Mouse (Mus musculus) kidney, embryonic 15.5 days (tissue): Measurements from ENCODE around the gene Abcc12. TPM values are rescaled to one million over a fixed set of nuclear protein-coding genes. Genes with fewer than 3 reads are reported as not detected.
A peak's percentile ranks its signal among the peaks of the same experiment; 100 is the strongest.

Source experiments
- ATAC-seq: fragments of 200-750 bp; cut with Nextera tagmentation; replicated peaks from 2 replicates; pipeline ENCODE4 v1.8.0; 2017; ENCODE audit warnings: moderate TSS enrichment; ENCODE audit not compliant: low FRiP score
- H3K27ac ChIP-seq: fragments of 300-500 bp; sonication (generic); 2 replicates; pipeline ENCODE4 v1.5.1; 2015; ENCODE audit warnings: mild to moderate bottlenecking, inconsistent platforms
- H3K27me3 ChIP-seq: fragments of 300-500 bp; sonication (generic); 2 replicates; pipeline ENCODE4 v1.6.1; 2015; ENCODE audit warnings: inconsistent platforms
- H3K36me3 ChIP-seq: fragments of 300-500 bp; sonication (generic); 2 replicates; pipeline ENCODE4 v1.6.1; 2015; ENCODE audit warnings: inconsistent platforms
- H3K4me1 ChIP-seq: fragments of 300-500 bp; sonication (generic); 2 replicates; pipeline ENCODE4 v1.6.1; 2015; ENCODE audit warnings: inconsistent platforms
- H3K4me2 ChIP-seq: fragments of 300-500 bp; sonication (generic); 2 replicates; pipeline ENCODE4 v1.6.1; 2015; ENCODE audit warnings: moderate library complexity, mild to moderate bottlenecking, inconsistent platforms
- H3K4me3 ChIP-seq: fragments of 300-500 bp; sonication (generic); replicated peaks from 2 replicates; pipeline ENCODE4 v1.5.1; 2015; ENCODE audit warnings: mild to moderate bottlenecking, inconsistent platforms
- H3K9ac ChIP-seq: fragments of 300-500 bp; sonication (generic); 2 replicates; pipeline ENCODE4 v1.6.1; 2015; ENCODE audit warnings: mild to moderate bottlenecking, inconsistent platforms
- H3K9me3 ChIP-seq: fragments of 300-500 bp; sonication (generic); replicated peaks from 2 replicates; pipeline ENCODE4 v1.6.1; 2016; ENCODE audit warnings: inconsistent platforms
- WGBS: fragments of 180-500 bp; shearing (Covaris S2); methylation state at CpG from one replicate; pipeline ENCODE4 v1.1.7; 2015; ENCODE audit warnings: mixed read lengths; 5-methylcytosine and 5-hydroxymethylcytosine counted together
- polyA plus RNA-seq: library from polyadenylated mRNA; unstranded; fragments of >200 nt; fragmentation: Nextera tagmentation; extraction: Ambion mirVana; gene quantifications from 2 replicates; pipeline ENCODE4 v1.2.1, GENCODE M21; 2015

Gene Abcc12
- polyA plus RNA-seq, 1 experiment from 2014 or later = 0.14 TPM

- no peaks in the 10 kb centered on the region for H3K27me3 ChIP-seq
- H3K27ac ChIP-seq = no peak overlapping the region
- no peak for ATAC-seq
- H3K9ac ChIP-seq = no peak overlapping the region
- no peaks in the 10 kb centered on the region for H3K9me3 ChIP-seq
- no peaks in the 10 kb centered on the region for H3K36me3 ChIP-seq
- no peak overlapping the region for H3K4me3 ChIP-seq
- no peaks in the 10 kb centered on the region for H3K4me1 ChIP-seq
- H3K4me2 ChIP-seq = no peak overlapping the region
Measured at GRCm38 (mm10) chr8:86484244-86484643, 96.2 kb downstream of the Abcc12 start.

DNA sequence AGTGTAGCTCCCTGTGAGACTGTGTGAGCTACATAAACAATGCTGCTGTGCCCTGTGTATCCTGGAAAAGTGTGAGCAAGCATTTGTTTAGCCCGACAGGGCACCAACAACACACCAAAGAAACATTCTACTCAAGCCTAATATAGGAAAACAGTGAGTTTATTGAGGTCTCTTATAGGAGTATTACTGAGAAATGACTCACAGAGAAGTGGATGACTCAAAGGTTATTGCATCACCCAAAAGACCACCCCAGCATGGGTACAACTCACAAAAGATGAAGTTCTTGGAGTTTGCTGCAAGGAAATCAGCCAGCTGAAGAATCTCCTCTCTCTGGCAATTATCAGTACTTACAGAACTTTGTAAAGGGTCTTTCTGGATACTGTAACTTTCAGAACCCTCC lies 98.4 kb downstream of the Abcc12 start:
- Histone ChIP-seq H3K36me3 (no peaks in the 10 kb centered on the region), H3K4me3 (no peak overlapping the region), H3K9me3 (no peaks in the 10 kb centered on the region), H3K9ac (no peak overlapping the region), H3K4me1 (no peaks in the 10 kb centered on the region), H3K27ac (no peak overlapping the region), H3K27me3 (no peaks in the 10 kb centered on the region), H3K4me2 (no peak overlapping the region)
- WGBS = 86% methylated on average over 1 of the region's 1 CpGs
- ATAC-seq = no peak

- Histone ChIP-seq H3K36me3 (no peaks in the 10 kb centered on the region), H3K9me3 (no peaks in the 10 kb centered on the region), H3K27me3 (no peaks in the 10 kb centered on the region), H3K4me3 (no peak overlapping the region), H3K27ac (no peak overlapping the region), H3K4me1 (peaks cover 4% of the 10 kb centered on the region; the same call in 1 of the 2 replicates), H3K9ac (no peak overlapping the region), H3K4me2 (no peak overlapping the region)
- WGBS = 42% methylated on average over 9 of the region's 9 CpGs
- peak; percentile 58 for ATAC-seq
Measured at GRCm38 (mm10) chr8:86475711-86476438, 104.6 kb downstream of the Abcc12 start.

GRCm38 (mm10) chr8:86474461-86474860 lies 106.0 kb downstream of the Abcc12 start:
- Histone ChIP-seq H3K36me3 (no peaks in the 10 kb centered on the region), H3K27ac (no peak overlapping the region), H3K9ac (no peak overlapping the region), H3K4me1 (peaks cover 4% of the 10 kb centered on the region; the same call in 1 of the 2 replicates), H3K4me3 (no peak overlapping the region), H3K9me3 (no peaks in the 10 kb centered on the region), H3K4me2 (no peak overlapping the region), H3K27me3 (no peaks in the 10 kb centered on the region)
- WGBS = 88% methylated on average over 4 of the region's 4 CpGs
- ATAC-seq = no peak

- Histone ChIP-seq H3K4me3 (no peak overlapping the region), H3K27ac (no peak overlapping the region), H3K27me3 (no peaks in the 10 kb centered on the region), H3K4me2 (no peak overlapping the region), H3K9ac (no peak overlapping the region), H3K9me3 (no peaks in the 10 kb centered on the region), H3K4me1 (peaks cover 4% of the 10 kb centered on the region; the same call in 1 of the 2 replicates), H3K36me3 (no peaks in the 10 kb centered on the region)
- 70% methylated on average over 6 of the region's 6 CpGs for WGBS
- no peak for ATAC-seq
Measured at GRCm38 (mm10) chr8:86473121-86473520, 107.4 kb downstream of the Abcc12 start.

GRCm38 (mm10) chr8:86470717-86471116 lies 109.8 kb downstream of the Abcc12 start:
- H3K4me1 ChIP-seq = peaks cover 3% of the 10 kb centered on the region; the same call in 1 of the 2 replicates
- no peaks in the 10 kb centered on the region for H3K36me3 ChIP-seq
- no peak overlapping the region for H3K27ac ChIP-seq
- 93% methylated on average over 2 of the region's 2 CpGs for WGBS
- H3K4me2 ChIP-seq = no peak overlapping the region
- H3K27me3 ChIP-seq = no peaks in the 10 kb centered on the region
- no peaks in the 10 kb centered on the region for H3K9me3 ChIP-seq
- no peak for ATAC-seq
- no peak overlapping the region for H3K4me3 ChIP-seq
- H3K9ac ChIP-seq = no peak overlapping the region

GRCm38 (mm10) chr8:86463215-86463614 lies 117.3 kb downstream of the Abcc12 start:
- no peak overlapping the region for H3K4me3 ChIP-seq
- no peak for ATAC-seq
- no peak overlapping the region for H3K4me2 ChIP-seq
- 95% methylated on average over 2 of the region's 2 CpGs for WGBS
- H3K27ac ChIP-seq = no peak overlapping the region
- H3K9me3 ChIP-seq = no peaks in the 10 kb centered on the region
- H3K36me3 ChIP-seq = no peaks in the 10 kb centered on the region
- no peak overlapping the region for H3K9ac ChIP-seq
- no peaks in the 10 kb centered on the region for H3K27me3 ChIP-seq
- no peaks in the 10 kb centered on the region for H3K4me1 ChIP-seq

DNA sequence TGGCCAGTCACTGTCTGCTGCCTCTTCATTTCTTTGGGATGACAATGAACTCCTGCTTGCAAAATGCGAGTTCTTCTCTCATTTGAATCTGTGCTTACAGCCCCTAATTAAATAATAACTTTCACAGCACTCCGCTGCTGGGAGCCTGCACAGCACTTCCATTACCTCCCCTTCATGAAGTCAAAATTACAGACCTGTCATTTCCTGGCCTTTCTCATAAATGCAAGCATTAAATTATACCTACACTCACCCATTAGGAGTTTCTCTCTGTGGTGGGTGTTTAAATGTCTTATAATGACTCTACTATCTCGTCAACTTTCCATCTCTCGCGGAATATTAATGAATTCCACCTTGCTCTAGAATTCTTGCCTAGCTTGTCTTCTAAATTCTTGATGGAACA lies 120.1 kb downstream of the Abcc12 start:
- no peaks in the 10 kb centered on the region for H3K9me3 ChIP-seq
- no peaks in the 10 kb centered on the region for H3K36me3 ChIP-seq
- H3K4me1 ChIP-seq = no peaks in the 10 kb centered on the region
- H3K27me3 ChIP-seq = no peaks in the 10 kb centered on the region
- H3K4me2 ChIP-seq = no peak overlapping the region
- ATAC-seq = no peak
- no peak overlapping the region for H3K4me3 ChIP-seq
- H3K9ac ChIP-seq = no peak overlapping the region
- H3K27ac ChIP-seq = no peak overlapping the region
- 85% methylated on average over 5 of the region's 5 CpGs for WGBS

DNA sequence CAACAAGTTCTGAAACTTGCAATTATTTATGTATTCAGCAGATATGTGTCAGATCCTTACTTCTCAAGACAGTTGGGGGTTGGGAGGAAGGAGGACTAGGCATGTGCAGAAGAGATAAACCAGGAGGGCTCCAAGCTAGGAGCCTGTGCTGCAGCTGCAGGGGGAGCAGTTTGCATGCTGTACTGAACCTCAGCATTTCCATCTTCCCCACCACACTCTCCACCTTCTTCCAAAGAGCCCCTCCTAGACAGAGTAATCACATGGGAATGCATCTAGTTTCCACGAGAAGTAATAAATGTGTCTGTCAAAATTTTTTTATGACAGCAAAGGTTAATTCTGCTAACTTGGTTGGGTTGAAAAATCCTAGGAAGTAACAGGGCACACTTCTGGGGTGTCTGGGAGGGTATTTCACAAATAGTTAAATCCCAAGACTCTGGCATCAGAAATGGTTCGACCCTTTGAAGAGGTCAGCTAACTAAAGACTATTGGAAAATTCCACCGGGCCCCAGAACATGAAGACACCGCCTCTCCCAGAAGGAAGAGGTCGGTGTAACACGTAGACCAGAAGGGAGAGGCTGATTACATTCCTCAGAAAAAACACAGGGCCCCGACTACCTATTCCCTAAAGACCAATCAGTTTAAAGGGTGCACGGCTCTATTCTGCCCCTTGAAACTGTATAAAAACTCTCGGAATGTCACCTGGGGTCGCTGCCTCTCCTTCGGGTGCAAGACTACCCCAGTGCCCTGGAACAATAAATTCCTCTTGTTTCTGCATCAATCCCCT lies 126.6 kb downstream of the Abcc12 start:
- no peak overlapping the region for H3K4me3 ChIP-seq
- H3K4me1 ChIP-seq = no peaks in the 10 kb centered on the region
- no peak for ATAC-seq
- H3K9ac ChIP-seq = no peak overlapping the region
- H3K4me2 ChIP-seq = no peak overlapping the region
- 37% methylated on average over 11 of the region's 11 CpGs for WGBS
- no peak overlapping the region for H3K27ac ChIP-seq
- H3K27me3 ChIP-seq = no peaks in the 10 kb centered on the region
- H3K36me3 ChIP-seq = no peaks in the 10 kb centered on the region
- no peaks in the 10 kb centered on the region for H3K9me3 ChIP-seq

GRCm38 (mm10) chr8:86449870-86450515 lies 130.5 kb downstream of the Abcc12 start:
- H3K9ac ChIP-seq = no peak overlapping the region
- ATAC-seq = no peak
- 87% methylated on average over 4 of the region's 4 CpGs for WGBS
- H3K4me3 ChIP-seq = no peak overlapping the region
- no peaks in the 10 kb centered on the region for H3K36me3 ChIP-seq
- no peaks in the 10 kb centered on the region for H3K9me3 ChIP-seq
- H3K27me3 ChIP-seq = no peaks in the 10 kb centered on the region
- no peaks in the 10 kb centered on the region for H3K4me1 ChIP-seq
- H3K4me2 ChIP-seq = no peak overlapping the region
- H3K27ac ChIP-seq = no peak overlapping the region

DNA sequence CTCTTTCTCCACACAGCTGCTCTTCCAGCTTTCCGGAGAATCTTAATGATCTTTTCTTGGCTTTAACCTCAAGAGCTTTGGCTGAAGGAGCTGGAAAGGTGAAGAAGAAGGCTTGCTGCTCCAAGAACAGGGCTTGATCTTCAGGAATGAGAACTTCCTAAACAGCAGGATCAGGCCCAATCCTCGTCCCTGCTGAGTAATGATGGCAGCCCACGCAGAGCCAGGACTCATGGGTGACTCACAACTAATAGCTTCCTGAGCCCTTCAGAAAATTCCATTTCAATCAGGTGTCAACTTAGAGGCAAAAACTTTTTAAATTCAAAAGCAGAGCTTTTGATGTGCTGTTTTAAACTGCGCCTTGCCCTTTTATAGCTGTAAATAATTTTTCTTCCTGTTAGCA lies 135.0 kb downstream of the Abcc12 start:
- no peak overlapping the region for H3K4me3 ChIP-seq
- H3K36me3 ChIP-seq = no peaks in the 10 kb centered on the region
- no peak overlapping the region for H3K4me2 ChIP-seq
- WGBS = 70% methylated on average over 4 of the region's 4 CpGs
- ATAC-seq = no peak
- no peaks in the 10 kb centered on the region for H3K4me1 ChIP-seq
- H3K27ac ChIP-seq = no peak overlapping the region
- no peak overlapping the region for H3K9ac ChIP-seq
- no peaks in the 10 kb centered on the region for H3K9me3 ChIP-seq
- no peaks in the 10 kb centered on the region for H3K27me3 ChIP-seq

- no peak overlapping the region for H3K4me3 ChIP-seq
- H3K27ac ChIP-seq = no peak overlapping the region
- ATAC-seq = no peak
- no peaks in the 10 kb centered on the region for H3K9me3 ChIP-seq
- no peaks in the 10 kb centered on the region for H3K27me3 ChIP-seq
- H3K4me2 ChIP-seq = no peak overlapping the region
- no peak overlapping the region for H3K9ac ChIP-seq
- no peaks in the 10 kb centered on the region for H3K36me3 ChIP-seq
- WGBS = 77% methylated on average over 2 of the region's 2 CpGs
- H3K4me1 ChIP-seq = no peaks in the 10 kb centered on the region
Measured at GRCm38 (mm10) chr8:86443744-86444143, 136.7 kb downstream of the Abcc12 start.
